Mouse (Mus musculus) left cerebral cortex, postnatal 36 days (tissue): ENCODE measurements around the gene Ripk3. TPM values are rescaled to one million over a fixed set of nuclear protein-coding genes. Genes with fewer than 3 reads are reported as not detected.
"Not testable (repeated sequence)": the region's sequence is repeated elsewhere in the genome, so short reads cannot be mapped to it uniquely, and the experiment has no call there.

Source experiments
- DNase-seq, 2 experiments: peaks; one replicate each; pipeline ENCODE4 v3.0.0; 2021 to 2022; ENCODE audit warnings: low spot score in 2 of 2, mixed read lengths in 1 of 2
- intact Hi-C: fragments of 180-260 bp; cut with DNase I; formaldehyde crosslinking; loops from one replicate; pipeline ENCODE4 v1.15.1; 2025
- total RNA-seq, 2 experiments: library from RNA; stranded (reverse); gene quantifications; 2 replicates each; pipeline ENCODE4 v1.2.3; 2021

Ripk3 gene
- total RNA-seq, 2 experiments from 2014 or later = 0.89 TPM; not detected in 1

- intact Hi-C loops = loop anchor here (5.0 kb wide), 1 partner anchor 150 kb away; no protein-coding TSS in a partner anchor
- peak in 1 of 2 experiments; percentile 45 for DNase-seq
Observed at GRCm38 (mm10) chr14:55767519-55768414, 20.9 kb downstream of the Ripk3 start.

GRCm38 (mm10) chr14:55765696-55766095 lies 23.0 kb downstream of the Ripk3 start, which contains the start of gene Ltb4r1:
Ltb4r1 (plus strand) TSS chr14:55765962.
- DNase-seq = no peak
- intact Hi-C loops = loop anchor here (5.0 kb wide), 1 partner anchor 152 kb away; no protein-coding TSS in a partner anchor

- DNase-seq = no peak
- intact Hi-C loops = no loop called here
Observed at GRCm38 (mm10) chr14:55763166-55763565, 25.5 kb downstream of the Ripk3 start.

- peak; percentile 47 to 49 for DNase-seq
- intact Hi-C loops = no loop called here
Observed at GRCm38 (mm10) chr14:55762001-55762821, 26.5 kb downstream of the Ripk3 start.

GRCm38 (mm10) chr14:55761163-55761562 lies 27.5 kb downstream of the Ripk3 start, which contains the start of gene Ltb4r2:
Ltb4r2 (plus strand) TSS chr14:55761428.
- intact Hi-C loops = no loop called here
- DNase-seq = no peak

GRCm38 (mm10) chr14:55760156-55760555 lies 28.5 kb downstream of the Ripk3 start:
- peak; percentile 76 to 82 for DNase-seq
- intact Hi-C loops = not testable (repeated sequence)

- no peak for DNase-seq
- intact Hi-C loops = no loop called here
Observed at GRCm38 (mm10) chr14:55758363-55758784, 30.3 kb downstream of the Ripk3 start, which contains the start of gene Cideb. Cideb (minus strand) TSS chr14:55758458.

GRCm38 (mm10) chr14:55757566-55757965 lies 31.1 kb downstream of the Ripk3 start:
- intact Hi-C loops = no loop called here
- no peak for DNase-seq

- intact Hi-C loops = no loop called here
- DNase-seq = no peak
Observed at GRCm38 (mm10) chr14:55747051-55747847, 41.4 kb downstream of the Ripk3 start.

- no peak for DNase-seq
- intact Hi-C loops = loop anchor here (1.0 kb wide), 1 partner anchor 64 kb away; no protein-coding TSS in a partner anchor
Observed at GRCm38 (mm10) chr14:55745861-55746237, 42.8 kb downstream of the Ripk3 start.

GRCm38 (mm10) chr14:55745180-55745860 lies 43.3 kb downstream of the Ripk3 start, which contains the start of the genes Dhrs1 and Nop9:
Dhrs1 (minus strand) TSS chr14:55745690.
Nop9 (plus strand) TSS chr14:55745693.
- intact Hi-C loops = loop anchor here (1.0 kb wide), 1 partner anchor 63 kb away; no protein-coding TSS in a partner anchor
- DNase-seq = peak; percentile 87 to 91

GRCm38 (mm10) chr14:55743711-55744110 lies 45.0 kb downstream of the Ripk3 start:
- intact Hi-C loops = no loop called here
- peak; percentile 77 to 84 for DNase-seq

GRCm38 (mm10) chr14:55737086-55737687 lies 51.5 kb downstream of the Ripk3 start:
- intact Hi-C loops = no loop called here
- no peak for DNase-seq

GRCm38 (mm10) chr14:55735758-55736157 lies 52.9 kb downstream of the Ripk3 start:
- intact Hi-C loops = no loop called here

GRCm38 (mm10) chr14:55735334-55735733 lies 53.3 kb downstream of the Ripk3 start:
- no peak for DNase-seq
- intact Hi-C loops = no loop called here

More at GRCm38 (mm10) chr14:55735758-55736157, 52.9 kb downstream of the Ripk3 start:
- DNase-seq = no peak
